Mouse (Mus musculus) frontal cortex, postnatal 10 days (tissue): ENCODE data around the gene Mettl21a.
"Not testable (repeated sequence)": the region's sequence is repeated elsewhere in the genome, so short reads cannot be mapped to it uniquely, and the experiment has no call there.

Experiments used
- DNase-seq, 2 experiments: peaks; one replicate each; pipeline ENCODE4 v3.0.0; 2022; ENCODE audit warnings: low spot score in 2 of 2, mixed read lengths in 1 of 2

The Mettl21a gene

GRCm38 (mm10) chr1:64616881-64617714 lies at the start of gene Mettl21a:
Mettl21a (minus strand) TSS chr1:64617242.
- DNase-seq = peak; percentile 90

GRCm38 (mm10) chr1:64658876-64659275 lies 41.8 kb upstream of the Mettl21a start:
- no peak for DNase-seq

DNA sequence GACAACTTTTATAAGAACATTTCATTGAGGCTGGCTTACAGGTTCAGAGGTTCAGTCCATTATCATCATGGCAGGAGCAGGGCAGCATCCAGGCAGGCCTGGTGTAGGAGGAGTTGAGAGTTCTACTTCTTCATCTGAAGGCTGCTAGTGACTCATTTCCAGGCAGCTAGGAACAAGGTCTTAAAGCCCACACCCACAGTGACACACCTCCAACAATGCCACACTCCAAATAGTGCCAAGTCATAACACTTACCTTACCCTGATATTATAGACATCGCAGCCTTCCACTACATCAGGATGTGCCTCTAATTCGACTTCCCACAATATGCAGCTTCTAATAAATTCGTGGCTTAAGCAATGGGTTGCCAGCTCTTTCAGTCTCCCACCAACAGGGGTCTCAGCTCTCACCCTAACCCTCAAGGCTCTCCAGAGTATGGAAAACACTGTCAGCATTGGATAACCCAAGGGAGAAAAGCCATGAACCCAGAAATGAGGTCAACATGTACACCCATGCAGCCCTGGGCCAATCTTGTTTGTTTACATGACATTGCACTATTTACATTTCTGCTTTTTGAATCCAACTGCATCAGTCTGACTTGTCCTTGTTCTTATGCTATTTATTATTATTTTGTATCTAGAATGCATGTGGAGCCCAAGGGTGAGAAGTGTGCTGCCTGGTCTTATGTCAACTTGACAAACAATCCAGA lies 39.5 kb upstream of the Mettl21a start:
- DNase-seq = no peak

DNA sequence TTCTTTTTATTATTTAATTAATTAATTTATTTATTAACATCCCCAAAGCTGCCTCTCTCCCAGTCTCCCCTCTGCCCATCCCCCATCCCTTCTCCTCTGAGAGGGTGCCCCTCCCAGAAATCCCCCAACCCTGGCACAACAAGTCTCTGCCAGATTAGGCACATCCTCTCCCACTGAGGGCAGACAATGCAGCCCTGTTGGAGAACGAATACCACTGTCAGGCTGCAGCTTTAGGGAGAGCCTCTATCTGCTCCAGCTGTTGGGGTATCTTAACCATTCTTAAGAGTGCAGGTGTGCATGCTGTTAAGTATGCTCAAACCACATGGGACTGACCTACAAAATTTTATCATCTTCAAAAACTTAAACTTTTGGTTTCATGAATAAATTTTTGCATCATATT lies 38.4 kb upstream of the Mettl21a start:
- no peak for DNase-seq

DNA sequence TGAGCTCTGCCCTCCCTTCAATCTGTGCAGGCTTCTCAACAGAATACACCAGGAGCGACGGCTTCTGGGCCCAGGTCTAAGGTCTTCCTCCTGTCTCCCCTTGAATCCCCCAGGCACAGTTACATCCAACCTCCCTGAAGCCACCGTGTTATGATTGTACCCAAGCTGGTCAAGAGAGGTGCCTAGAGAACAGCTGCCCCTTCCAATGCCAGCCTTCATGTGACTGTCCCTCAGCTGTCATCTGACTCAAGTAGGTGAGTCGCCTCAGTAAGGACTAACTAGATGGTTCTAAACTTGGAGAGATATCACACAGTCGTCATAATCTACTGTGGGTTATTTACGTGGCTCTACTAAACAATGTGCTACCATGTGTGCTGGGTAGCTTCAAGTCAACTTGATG lies 36.7 kb upstream of the Mettl21a start:
- no peak for DNase-seq

- DNase-seq = no peak
Observed at GRCm38 (mm10) chr1:64649362-64650124, 32.5 kb upstream of the Mettl21a start.

- no peak for DNase-seq
Observed at GRCm38 (mm10) chr1:64644513-64644912, 27.5 kb upstream of the Mettl21a start.

DNA sequence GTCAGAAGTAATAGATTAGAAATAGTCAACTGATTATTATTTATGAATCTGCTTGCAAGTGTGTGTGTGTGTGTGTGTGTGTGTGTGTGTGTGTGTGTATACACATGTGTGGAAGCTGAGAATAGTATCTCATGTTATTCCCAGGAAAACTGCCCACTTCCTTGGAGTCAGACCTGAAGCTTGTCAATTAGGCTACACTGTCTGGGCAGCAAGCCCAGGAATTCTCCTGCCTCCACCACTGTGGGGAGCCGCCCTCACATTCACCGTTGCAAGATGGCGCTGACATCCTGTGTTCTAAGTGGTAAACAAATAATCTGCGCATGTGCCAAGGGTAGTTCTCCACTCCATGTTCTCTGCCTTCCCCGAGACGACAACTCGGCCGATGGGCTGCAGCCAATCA lies 25.5 kb upstream of the Mettl21a start:
- DNase-seq = not testable (repeated sequence)

GRCm38 (mm10) chr1:64641069-64641468 lies 24.0 kb upstream of the Mettl21a start:
- DNase-seq = no peak

DNA sequence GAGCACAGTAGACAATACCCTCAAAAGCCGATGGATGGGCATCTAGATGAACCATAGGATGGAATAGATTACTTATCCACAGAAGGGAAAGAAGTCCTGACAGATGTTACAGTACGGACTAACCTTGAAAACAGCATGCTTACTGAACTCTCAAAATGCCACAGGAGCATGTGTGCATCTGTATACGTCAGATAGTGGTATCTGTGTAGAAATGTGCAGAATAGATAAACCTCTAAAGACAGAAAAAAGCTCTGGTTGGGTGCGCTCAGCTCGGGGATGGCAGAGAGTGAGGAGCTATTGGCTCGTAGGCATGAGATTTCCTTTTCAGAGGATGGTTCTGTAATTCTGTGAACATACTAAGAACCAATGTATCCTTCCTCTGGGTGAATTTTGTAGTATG lies 22.2 kb upstream of the Mettl21a start:
- DNase-seq = no peak

- no peak for DNase-seq
Observed at GRCm38 (mm10) chr1:64635624-64636023, 18.6 kb upstream of the Mettl21a start.

- DNase-seq = no peak
Observed at GRCm38 (mm10) chr1:64633237-64633636, 16.2 kb upstream of the Mettl21a start.

DNA sequence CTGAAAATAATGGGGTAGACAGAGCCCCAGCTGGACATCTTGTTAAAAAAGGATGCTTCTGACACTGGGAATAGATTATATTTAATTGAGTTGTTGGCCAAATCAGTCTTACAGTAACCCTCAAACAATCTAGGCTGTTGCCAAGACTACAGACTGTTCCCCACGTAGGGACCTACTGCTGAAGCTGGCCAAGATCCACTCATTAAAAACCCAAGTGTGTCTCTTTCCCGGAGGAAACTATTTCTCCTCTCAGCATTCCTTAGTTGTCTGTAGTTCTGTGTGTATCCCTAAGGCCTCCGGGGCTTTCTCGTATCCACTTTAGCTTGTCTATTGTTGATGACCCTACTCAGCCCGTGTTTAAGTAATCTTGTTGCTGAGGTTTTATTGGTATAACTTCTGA lies 14.5 kb upstream of the Mettl21a start:
- no peak for DNase-seq

DNA sequence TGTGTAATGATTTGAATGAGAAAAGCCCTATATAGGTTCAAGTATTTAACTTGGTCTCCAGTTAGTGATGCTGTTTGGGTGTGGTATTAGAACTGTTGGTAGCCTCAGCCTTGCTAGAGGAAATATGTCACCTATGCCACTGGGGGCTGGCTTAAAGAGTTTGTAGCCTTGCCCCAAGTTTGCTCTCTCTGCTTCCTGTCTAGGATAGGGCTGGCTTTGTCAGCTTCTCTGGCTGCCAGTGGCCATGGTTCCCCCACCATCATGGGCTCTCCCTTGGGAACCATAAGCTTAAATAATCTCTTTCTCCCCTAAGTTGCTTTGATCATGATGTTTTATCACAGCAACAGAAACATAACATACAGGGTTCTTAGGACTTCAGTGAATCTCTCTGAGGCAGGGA lies 8.2 kb upstream of the Mettl21a start:
- no peak for DNase-seq

- no peak for DNase-seq
Observed at GRCm38 (mm10) chr1:64623558-64624435, 6.8 kb upstream of the Mettl21a start.

GRCm38 (mm10) chr1:64621116-64621515 lies 4.1 kb upstream of the Mettl21a start:
- no peak for DNase-seq

GRCm38 (mm10) chr1:64618226-64618625 lies 1.2 kb upstream of the Mettl21a start:
- DNase-seq = no peak

DNA sequence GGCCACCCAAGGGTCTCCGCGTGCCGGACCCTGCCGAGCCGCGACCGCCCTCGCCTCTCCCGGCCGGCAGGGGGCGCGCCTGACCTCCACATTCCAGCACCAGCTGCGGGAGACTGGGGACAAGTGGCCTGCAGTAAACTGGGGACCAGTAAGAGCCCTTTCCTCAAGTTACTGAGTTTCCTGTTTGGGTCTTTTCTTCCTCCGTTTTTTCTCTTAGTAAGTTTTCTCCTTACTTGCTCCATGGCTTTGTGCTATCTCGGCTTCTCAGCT lies 608 bp upstream of the Mettl21a start:
- DNase-seq = peak in 1 of 2 experiments; percentile 87

DNA sequence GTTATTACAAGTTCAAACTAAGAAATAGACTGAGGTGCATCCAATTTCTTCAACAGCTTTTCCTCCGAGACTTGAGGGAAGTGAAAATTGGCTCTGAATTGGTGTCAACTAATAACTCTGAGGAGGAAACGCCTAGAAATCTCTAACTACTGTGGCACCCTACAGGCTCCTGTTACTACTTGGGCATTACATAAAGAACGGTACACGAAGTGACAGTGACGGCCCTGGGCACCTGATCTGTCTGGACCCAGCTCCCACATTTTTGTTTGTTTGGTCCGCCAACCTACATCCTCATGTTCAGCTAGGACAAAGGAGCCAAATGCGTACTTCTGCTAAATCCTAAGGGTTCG lies 536 bp downstream of the Mettl21a start:
- DNase-seq = no peak

GRCm38 (mm10) chr1:64616076-64616475 lies 966 bp downstream of the Mettl21a start:
- no peak for DNase-seq

DNA sequence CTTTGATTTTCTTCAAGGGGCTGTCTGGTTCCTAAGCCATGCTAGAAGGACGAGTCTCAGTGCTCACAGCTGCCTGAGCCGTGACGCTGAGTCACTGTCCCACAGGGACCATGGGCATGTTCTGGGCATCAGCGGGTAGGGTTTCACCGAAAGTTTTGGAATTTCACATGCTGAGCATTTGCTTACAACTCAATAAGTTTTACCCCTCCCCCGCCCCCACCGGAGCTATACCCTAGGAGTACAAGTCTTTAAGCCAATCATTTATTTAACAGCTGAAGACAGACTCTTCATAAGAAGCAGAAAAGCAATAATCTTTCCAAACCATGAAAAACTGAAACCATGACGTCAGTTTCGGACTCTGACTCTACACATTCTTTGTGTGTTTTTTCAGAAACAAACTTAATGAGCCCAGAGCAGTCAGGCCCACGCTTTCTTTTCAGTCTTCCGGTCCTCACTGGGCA lies 1.5 kb downstream of the Mettl21a start:
- DNase-seq = no peak
